Mouse (Mus musculus): ENCODE measurements at regions not wholly inside any gene's neighbourhood (a gene's known extent, or its start where the extent isn't known, plus 50 kb on each side); places are given as distances from the start of the nearest gene placed in this dataset.
"Not testable (repeated sequence)": the region's sequence is repeated elsewhere in the genome, so short reads cannot be mapped to it uniquely, and the experiment has no call there.

DNA sequence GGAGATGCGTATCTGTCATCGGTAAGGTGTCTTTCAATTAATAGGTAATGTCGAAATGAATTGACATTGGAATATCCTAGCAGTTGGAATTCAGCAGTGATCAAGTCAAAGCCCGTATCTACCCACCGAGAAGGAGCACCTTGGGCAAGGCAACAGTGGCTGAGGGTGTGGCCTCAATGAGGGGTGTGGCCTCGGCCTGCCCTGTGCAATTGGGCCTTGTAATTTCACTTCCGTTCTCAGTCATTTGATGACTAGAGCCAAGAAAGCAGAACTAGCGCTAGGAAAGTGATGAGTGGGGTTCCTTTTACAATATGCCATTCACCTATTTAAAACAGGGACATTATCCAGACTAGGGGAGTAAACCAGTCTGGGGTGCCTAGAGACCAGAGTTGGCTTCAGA lies 77.6 kb downstream of the Elovl4 start:
- DNase-seq = no peak

DNA sequence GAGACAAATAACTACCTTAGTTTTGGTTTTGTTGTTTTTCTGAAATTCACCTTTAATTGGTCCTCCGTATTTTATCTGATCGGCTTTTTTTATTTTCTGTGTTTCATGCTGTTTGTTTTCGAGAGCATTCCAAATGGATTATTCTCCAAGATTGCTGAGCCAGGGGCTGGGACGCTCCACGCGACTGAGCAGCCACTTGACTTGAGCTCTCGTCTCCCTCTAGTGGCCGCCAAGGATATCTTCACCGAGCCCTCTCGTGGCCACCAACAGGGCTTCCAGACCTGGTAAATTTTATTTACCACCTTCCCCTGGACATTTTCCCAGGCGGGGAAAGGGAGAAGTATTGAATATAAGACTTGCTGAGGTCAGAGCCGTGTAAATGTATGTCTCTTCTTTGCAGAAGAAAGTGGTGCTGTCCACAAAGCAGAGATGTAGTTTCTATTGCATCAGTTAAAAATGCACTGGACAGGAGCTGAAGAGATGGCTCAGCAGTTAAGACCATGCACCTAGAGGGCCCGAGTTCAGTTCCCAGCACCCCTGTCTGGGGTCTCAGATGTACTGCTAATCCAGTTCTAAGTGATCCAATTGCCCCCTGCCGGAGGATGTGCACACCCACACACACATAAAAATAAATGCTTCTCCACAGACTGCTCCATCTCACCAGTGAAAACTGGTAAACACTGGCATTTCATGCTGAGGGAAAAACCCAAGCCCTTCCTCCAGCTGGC lies 78.5 kb downstream of the Elovl4 start:
- DNase-seq = peak; percentile 68

DNA sequence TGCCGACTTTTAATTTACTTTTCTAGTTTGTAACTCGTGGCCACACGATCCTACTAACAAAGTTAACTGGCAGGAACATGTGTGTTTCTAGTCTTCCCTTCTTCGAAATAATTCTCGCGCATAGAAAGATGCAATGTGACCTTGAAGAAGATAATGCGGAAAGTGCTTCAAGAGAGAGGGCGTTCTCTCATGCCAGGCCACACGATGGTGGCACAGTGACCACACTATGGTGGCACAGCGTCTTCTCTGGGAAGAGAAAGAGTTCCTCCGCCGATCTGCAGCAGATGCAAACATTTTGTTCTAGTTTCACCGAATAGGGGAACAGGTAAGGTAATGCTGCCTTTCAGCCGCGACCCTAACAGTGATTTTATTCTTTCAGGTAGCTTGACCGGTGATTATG lies 79.1 kb downstream of the Elovl4 start:
- DNase-seq = no peak

DNA sequence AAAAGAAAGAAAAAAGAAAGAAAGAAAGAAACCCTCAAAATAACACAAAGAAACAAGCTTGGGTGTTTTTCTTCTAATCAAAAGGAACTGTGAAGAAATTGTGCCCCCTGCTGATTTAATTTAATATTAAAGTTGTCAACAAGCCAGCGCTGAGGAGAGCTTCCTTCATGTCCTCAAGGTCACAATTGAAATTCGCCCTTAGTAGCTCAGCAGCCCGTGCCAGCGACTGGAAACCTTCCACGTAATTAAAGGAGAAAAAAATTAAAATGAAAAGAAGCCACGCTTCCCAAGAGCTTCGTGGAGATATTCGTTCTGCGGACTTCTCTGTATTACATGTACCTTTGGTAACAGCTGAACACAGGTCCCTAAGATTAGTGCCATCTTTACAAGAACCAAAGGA lies 80.0 kb downstream of the Elovl4 start:
- peak; percentile 64 for DNase-seq

DNA sequence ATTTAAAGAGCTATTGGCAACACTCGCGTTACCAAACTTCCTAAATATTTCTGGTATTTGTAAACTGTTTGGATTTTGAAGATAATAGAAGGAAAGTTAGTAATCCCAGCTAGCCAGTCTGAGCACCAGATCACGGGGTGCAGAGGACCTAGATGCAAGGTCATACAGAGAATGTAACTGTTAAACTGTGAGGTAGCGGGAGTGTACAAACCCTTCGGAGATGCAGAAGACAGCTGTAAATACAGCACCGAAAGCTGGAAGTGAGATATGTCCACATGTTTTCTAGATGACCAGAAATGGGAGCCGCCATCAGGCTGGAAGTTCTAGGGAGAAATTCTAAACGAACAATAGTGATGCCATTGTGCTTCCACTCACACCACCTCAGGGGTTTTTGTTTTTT lies 80.5 kb downstream of the Elovl4 start:
- no peak for DNase-seq

DNA sequence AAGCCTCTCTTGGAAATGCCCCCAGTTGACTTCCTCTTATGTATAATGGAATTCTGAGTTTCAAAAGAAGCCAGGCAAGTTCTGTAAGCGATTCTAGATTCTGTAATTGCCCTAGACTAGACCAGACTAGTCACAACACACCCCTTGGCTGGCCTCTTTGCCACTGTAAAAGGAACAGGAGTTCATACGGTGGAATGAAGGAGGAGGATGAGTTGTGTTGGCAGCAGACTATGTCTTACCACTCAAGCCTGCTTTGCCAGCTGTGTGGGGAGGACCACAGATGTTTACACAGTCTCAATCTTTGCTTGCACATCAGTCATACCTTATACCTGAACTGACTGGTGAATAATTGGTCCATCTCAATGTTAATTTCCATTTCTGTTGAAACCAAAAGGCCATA lies 85.1 kb downstream of the Elovl4 start:
- no peak for DNase-seq

DNA sequence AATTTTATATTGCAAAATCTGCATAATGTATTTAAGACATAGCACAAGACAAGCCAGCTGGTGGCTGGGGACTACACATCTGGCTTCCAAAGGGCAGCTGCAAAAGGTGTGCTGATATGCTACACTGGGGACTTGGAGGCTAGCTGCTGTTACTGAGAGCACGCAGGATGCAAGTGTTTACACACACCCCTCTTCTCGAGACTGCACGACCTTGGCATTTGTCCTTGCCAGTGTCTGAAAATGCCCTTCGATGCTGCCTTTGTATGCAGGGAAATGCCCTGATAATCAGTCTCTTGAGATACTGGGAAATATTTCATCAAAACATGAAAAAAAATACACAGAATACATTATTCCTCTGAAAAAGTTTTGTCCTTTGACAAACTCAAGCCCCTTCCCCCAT lies 86.3 kb downstream of the Elovl4 start:
- peak; percentile 40 for DNase-seq

DNA sequence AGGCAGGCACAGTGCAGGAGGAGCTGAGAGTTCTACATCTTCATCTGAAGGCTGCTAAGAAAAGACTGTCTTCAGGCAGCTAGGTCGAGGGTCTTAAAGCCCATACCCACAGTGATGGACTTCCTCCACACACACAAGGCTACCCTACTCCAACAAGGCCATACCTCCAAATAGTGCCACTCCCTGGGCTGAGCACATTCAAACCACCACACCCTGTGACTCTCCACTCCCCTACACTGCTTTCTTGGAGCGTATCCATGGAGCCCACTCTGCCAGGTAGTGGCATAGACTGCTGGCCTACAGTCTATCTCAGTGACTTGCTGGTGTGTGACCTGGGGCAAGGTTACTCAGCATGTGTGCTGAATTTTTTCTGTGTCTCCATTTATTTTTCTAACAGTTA lies 88.0 kb downstream of the Elovl4 start:
- DNase-seq = not testable (repeated sequence)

DNA sequence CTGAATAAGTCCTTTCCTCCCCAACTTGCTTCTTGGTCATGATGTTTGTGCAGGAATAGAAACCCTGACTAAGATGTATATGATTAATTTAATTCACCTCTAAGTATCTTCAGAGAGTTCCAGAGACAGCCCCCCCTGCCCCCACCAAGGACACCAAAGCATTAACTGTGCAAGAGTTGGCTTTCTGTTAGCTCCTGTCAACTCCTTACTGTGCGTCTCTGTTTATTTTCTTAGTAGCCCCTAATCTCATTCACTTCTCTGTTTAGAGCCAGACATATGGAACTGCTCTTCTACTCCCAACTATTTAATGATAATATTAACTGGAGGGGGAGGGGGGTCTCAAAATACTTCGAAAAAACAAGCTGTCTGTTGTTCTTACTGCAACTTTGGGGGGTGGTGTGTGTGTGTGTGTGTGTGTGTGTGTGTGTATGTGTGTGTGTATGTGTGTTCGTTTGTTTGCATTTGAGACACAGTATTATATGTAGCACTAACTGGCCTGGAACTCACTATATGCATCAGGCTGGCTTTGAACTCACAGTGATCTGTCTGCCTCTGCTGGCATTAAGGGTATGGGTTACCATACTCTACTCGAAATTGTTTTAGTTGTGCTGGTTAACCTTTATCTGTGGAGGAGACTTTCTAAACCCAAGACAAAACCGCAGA lies 89.8 kb downstream of the Elovl4 start:
- DNase-seq = no peak

DNA sequence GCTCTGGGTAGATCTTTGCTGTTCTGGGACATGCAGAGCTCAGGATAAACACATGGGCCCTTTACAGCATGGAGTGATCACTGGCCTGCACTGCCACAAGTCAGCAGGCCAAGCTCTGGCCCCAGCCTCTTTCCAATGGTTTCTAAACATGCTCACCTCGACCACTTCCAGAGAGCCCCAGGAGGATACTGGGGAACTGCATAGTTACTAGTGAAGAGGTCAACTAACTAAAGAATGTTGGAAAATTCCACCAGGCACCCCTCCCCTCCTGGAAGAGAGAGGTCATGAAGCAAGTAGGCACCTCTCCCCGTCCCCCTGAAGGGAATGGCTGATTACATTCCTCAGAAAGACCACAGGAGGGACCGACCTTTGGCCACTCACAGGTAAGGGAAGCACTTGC lies 98.7 kb downstream of the Elovl4 start:
- DNase-seq = no peak

DNA sequence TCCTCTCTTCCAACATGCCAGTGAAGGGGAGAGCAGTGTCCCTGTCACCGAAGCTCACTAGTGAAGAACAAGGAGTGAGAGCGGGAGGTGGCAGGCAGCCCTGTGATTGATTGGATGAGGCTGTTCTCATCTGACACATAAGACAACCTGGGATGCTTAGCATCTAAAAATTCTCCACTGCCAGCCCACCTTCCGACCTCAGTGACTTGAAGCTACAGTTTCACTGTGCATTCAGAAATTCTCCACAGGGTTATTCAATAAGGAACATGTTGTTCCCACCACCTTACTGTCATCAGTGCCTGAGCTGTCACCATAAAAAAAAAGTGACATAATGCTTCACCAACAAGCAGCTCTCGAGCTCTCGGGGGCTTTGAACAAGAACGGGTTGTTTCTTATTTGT lies 100.0 kb downstream of the Elovl4 start:
- no peak for DNase-seq

DNA sequence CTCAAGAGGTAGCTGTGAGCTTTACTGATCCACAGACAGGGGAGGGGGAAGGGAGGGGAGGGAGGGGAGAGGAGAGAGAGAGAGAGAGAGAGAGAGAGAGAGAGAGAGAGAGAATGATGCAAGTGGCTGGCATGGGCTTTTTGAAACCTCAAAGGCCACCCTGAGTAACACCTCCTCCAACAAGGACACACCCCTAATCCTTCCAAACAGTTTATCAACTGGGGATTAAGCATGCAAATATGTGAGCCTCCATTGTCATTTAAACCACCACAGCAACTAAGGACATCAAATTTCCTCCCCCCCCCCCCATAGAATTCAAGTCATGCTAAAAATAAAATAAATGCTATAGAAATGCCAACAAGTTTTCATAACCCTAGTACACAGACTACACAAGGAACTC lies 101.9 kb downstream of the Elovl4 start:
- no peak for DNase-seq

DNA sequence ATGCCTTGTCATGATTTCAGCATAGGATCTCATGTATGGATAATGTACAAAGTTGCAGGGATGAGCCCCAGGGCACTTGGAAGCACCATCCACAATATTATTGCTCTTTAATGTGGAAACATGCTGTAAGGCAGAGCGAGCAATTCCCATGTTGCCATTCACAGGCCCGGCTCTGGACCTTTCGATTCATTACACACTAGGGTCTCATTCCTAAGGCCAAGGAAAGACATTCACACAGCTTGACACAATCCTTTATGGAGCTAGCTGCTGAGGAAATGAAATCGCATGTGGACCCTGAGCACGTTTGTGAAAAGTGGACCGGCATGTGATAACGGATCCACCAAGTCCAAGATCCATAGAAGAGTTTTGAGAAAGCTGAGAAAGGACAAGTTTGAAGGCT lies 105.2 kb downstream of the Elovl4 start:
- no peak for DNase-seq

DNA sequence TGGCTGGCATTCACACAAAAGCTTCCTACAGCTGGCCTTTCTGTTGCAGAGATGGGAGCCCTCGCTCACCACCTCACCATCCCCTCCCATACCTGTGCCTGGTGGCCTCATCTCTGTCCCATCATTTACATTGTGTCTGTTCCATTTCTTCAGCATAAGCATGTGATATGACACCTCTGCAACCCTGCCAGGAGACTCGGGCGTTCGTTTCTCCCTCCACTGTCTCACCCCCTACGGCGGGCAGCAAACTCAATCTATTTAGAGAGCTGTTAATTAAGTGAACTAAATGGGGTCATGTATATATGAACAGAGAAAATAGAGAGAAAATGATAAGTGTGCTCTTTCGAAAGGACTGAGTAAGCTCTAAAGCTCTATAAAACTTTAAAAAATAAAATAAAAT lies 106.0 kb downstream of the Elovl4 start:
- no peak for DNase-seq

DNA sequence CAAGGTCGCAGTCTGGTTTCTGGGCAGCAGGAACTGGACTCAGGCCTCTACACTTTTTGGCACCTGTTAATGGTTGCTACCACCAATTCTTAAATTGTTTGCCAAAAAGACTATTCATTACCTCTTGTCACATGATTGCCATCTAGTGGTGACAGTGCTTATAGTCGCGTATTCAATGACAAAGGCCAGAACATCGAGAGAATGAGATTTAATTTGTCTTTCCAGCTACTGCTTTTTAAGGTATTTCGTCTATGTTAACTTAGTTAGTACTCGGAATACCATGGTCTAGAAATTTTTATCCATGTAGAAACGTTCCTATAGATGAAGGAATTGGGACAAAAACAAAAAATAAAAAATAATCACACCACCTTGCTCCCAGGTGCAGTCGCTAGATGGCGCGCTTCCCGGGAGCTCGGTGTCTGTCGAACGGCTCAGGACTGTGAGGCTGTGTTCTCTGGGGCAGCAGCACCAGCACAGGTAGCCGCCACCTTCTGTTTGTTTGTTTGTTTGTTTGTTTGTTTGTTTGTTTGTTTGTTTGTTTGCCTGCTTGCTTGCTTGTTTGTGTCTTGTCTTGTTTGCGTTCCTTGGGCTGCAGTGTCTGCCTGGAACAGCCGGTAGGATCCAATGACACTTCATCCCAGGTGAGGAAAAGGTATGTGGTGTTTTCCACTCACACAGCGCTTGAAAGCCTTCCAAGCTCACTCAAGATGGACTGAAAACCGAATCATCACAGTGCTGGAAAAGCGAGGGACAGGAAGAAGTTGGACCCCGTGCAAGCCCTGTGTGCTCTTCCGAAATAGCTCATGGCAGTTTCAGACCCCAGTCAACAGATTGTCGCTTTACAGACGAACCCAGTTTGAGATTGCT lies 114.5 kb downstream of the Elovl4 start:
- peak; percentile 41 for DNase-seq
